ENCODE assay signal across 7 mouse cellular contexts in genomic region chr5:125393622-125394603, GRCm38 (mm10). TPM values are rescaled to one million over a fixed set of nuclear protein-coding genes. Genes with fewer than 3 reads are reported as not detected.
DNase-seq lines count a peak whose midpoint lies in the region; ATAC-seq and TF ChIP-seq lines count a peak whose summit lies in the region.

No protein-coding gene starts in this region.

- peak overlapping the region; percentile 48 for H3K9ac ChIP-seq in hindbrain, postnatal 0 days (replicated peaks; ENCODE audit: low read length)

- no peaks in the 10 kb centered on the region for H3K36me3 ChIP-seq in hindbrain, postnatal 0 days (ENCODE audit: insufficient read depth, low read length)

- H3K27ac ChIP-seq in gastrocnemius, adult 2 months = peak overlapping the region; percentile 98
- H3K27ac ChIP-seq in hindbrain, postnatal 0 days = peak overlapping the region; percentile 99

- H3K9me3 ChIP-seq in hindbrain, postnatal 0 days (ENCODE audit: low read length) = no peaks in the 10 kb centered on the region

- TF ChIP-seq CTCF in gastrocnemius, adult 2 months (IDR thresholded peaks at IDR 0.05) = no peak
- TF ChIP-seq CTCF in hindbrain, postnatal 0 days (IDR thresholded peaks at IDR 0.05; ENCODE audit: low read depth) = no peak

- H3K4me1 ChIP-seq in hindbrain, postnatal 0 days (ENCODE audit: insufficient read depth, low read length) = peaks cover 18% of the 10 kb centered on the region

- peak; percentile 61; the same call in 1 of the 2 replicates for ATAC-seq in hindbrain, postnatal 0 days
- ATAC-seq in megakaryocyte-erythroid progenitor cell, adult 5-6 weeks (replicated peaks; ENCODE audit: low FRiP score, low TSS enrichment, poor library complexity, severe bottlenecking) = peak; percentile 52

- 4% methylated on average over 21 of the region's 25 CpGs for WGBS in hindbrain, postnatal 0 days

- no peaks in the 10 kb centered on the region for H3K27me3 ChIP-seq in hindbrain, postnatal 0 days (ENCODE audit: insufficient read depth, low read length)

- H3K4me2 ChIP-seq in hindbrain, postnatal 0 days (ENCODE audit: low read depth, low read length) = peak overlapping the region; percentile 49

- H3K4me3 ChIP-seq in gastrocnemius, adult 2 months = peak overlapping the region; percentile 69
- peak overlapping the region; percentile 13 for H3K4me3 ChIP-seq in hindbrain, postnatal 0 days (ENCODE audit: low read length)

- intact Hi-C loops in gastrocnemius, adult 2 months (cut with DNase I) = no loop called here
- intact Hi-C loops in left cerebral cortex, postnatal 14 days (cut with DNase I) = no loop called here

- peak; percentile 90 for DNase-seq in ZHBTc4 (ENCODE audit: low read depth, low spot score)
- DNase-seq in cerebellum, postnatal 25 days = peak; percentile 54 to 65
- peak; percentile 82 for DNase-seq in gastrocnemius, adult 2 months
- DNase-seq in hindbrain, postnatal 0 days (ENCODE audit: low spot score) = peak; percentile 89
- peak; percentile 73 to 87 for DNase-seq in left cerebral cortex, postnatal 14 days (ENCODE audit: low spot score in 2 of 2)
- peak; percentile 62 to 70 for DNase-seq in right cerebral cortex, postnatal 36 days (ENCODE audit: low spot score in 2 of 2)

RNA-seq across cellular contexts. Expression of gene Ubc, which starts 3.9 kb away (rescaled TPM):
- total RNA-seq in gastrocnemius, adult 2 months (2021) = 1,000 to 10,000 TPM; 1,479 to 2,293 TPM
- total RNA-seq in hindbrain, postnatal 0 days (2014; rRNA removed) = 911 and 1,042 TPM in 2 replicates
- 1,155 and 1,219 TPM in 2 replicates for polyA plus RNA-seq in hindbrain, postnatal 0 days (2015; fragmentation: Nextera tagmentation; extraction: Ambion mirVana)
- 100 to 1,000 TPM; 752 to 821 TPM for total RNA-seq in left cerebral cortex, postnatal 14 days (2021)
- 110 and 133 TPM in 2 replicates for total RNA-seq in megakaryocyte-erythroid progenitor cell, adult 5-6 weeks (2014; fragmentation: Nextera tagmentation)
- total RNA-seq in megakaryocyte-erythroid progenitor cell, adult 5-6 weeks (2017) = 202 and 258 TPM in 2 replicates

RNA-seq across cellular contexts. Expression of gene Gm10382, which starts 4.8 kb away (rescaled TPM):
- not detected for total RNA-seq in gastrocnemius, adult 2 months (2021)
- total RNA-seq in hindbrain, postnatal 0 days (2014; rRNA removed) = 1.3 TPM in 1 of 2 replicates, not detected in the other
- polyA plus RNA-seq in hindbrain, postnatal 0 days (2015; fragmentation: Nextera tagmentation; extraction: Ambion mirVana) = 0.48 and 0.66 TPM in 2 replicates
- total RNA-seq in left cerebral cortex, postnatal 14 days (2021) = under 1 TPM in 1 of 2 experiments, not detected in 1; 0.37 TPM
- total RNA-seq in megakaryocyte-erythroid progenitor cell, adult 5-6 weeks (2014; fragmentation: Nextera tagmentation) = not detected in 2 replicates
- total RNA-seq in megakaryocyte-erythroid progenitor cell, adult 5-6 weeks (2017) = 0.56 TPM in 1 of 2 replicates, not detected in the other

RNA-seq across cellular contexts. Expression of gene Dhx37, which starts 40.0 kb away (rescaled TPM):
- 1 to 10 TPM; 4.3 to 4.4 TPM for total RNA-seq in gastrocnemius, adult 2 months (2021)
- 15.8 and 27.5 TPM in 2 replicates for total RNA-seq in hindbrain, postnatal 0 days (2014; rRNA removed)
- polyA plus RNA-seq in hindbrain, postnatal 0 days (2015; fragmentation: Nextera tagmentation; extraction: Ambion mirVana) = 8.0 and 9.8 TPM in 2 replicates
- 10 to 100 TPM; 10.1 to 10.9 TPM for total RNA-seq in left cerebral cortex, postnatal 14 days (2021)
- 21.2 and 34.5 TPM in 2 replicates for total RNA-seq in megakaryocyte-erythroid progenitor cell, adult 5-6 weeks (2014; fragmentation: Nextera tagmentation)
- total RNA-seq in megakaryocyte-erythroid progenitor cell, adult 5-6 weeks (2017) = 69.0 and 83.7 TPM in 2 replicates

RNA-seq across cellular contexts. Expression of gene Bri3bp, which starts 47.5 kb away (rescaled TPM):
- total RNA-seq in gastrocnemius, adult 2 months (2021) = 1 to 10 TPM; 2.5 to 3.9 TPM
- total RNA-seq in hindbrain, postnatal 0 days (2014; rRNA removed) = 89.3 and 91.2 TPM in 2 replicates
- 41.7 and 44.2 TPM in 2 replicates for polyA plus RNA-seq in hindbrain, postnatal 0 days (2015; fragmentation: Nextera tagmentation; extraction: Ambion mirVana)
- total RNA-seq in left cerebral cortex, postnatal 14 days (2021) = 10 to 100 TPM; 81.0 to 85.6 TPM
- total RNA-seq in megakaryocyte-erythroid progenitor cell, adult 5-6 weeks (2014; fragmentation: Nextera tagmentation) = 37.4 and 77.0 TPM in 2 replicates
- 28.5 and 31.3 TPM in 2 replicates for total RNA-seq in megakaryocyte-erythroid progenitor cell, adult 5-6 weeks (2017)

RNA-seq across cellular contexts. Expression of gene Scarb1, which starts 53.0 kb away (rescaled TPM):
- total RNA-seq in gastrocnemius, adult 2 months (2021) = 10 to 100 TPM; 11.8 to 16.9 TPM
- 70.3 and 71.7 TPM in 2 replicates for total RNA-seq in hindbrain, postnatal 0 days (2014; rRNA removed)
- polyA plus RNA-seq in hindbrain, postnatal 0 days (2015; fragmentation: Nextera tagmentation; extraction: Ambion mirVana) = 53.9 and 56.1 TPM in 2 replicates
- total RNA-seq in left cerebral cortex, postnatal 14 days (2021) = 10 to 100 TPM; 36.9 to 41.1 TPM
- 71.7 and 85.8 TPM in 2 replicates for total RNA-seq in megakaryocyte-erythroid progenitor cell, adult 5-6 weeks (2014; fragmentation: Nextera tagmentation)
- total RNA-seq in megakaryocyte-erythroid progenitor cell, adult 5-6 weeks (2017) = 29.7 and 57.0 TPM in 2 replicates

Comparison
In these comparisons a context has a peak if more than half of its experiments do, and no peak if none do; other contexts are left out.
1. Peak in every context shown above with its lines: DNase-seq, ATAC-seq, H3K4me3 ChIP-seq and H3K27ac ChIP-seq.